Mouse (Mus musculus) neural tube, embryonic 14.5 days (tissue): ENCODE measurements around the gene Kdm5b. TPM values are rescaled to one million over a fixed set of nuclear protein-coding genes. Genes with fewer than 3 reads are reported as not detected.

Experiments
- ATAC-seq: fragments of 200-750 bp; cut with Nextera tagmentation; 2 replicates; pipeline ENCODE4 v1.8.0; 2017; ENCODE audit warnings: low read depth, mild to moderate bottlenecking, moderate TSS enrichment, moderate library complexity
- H3K27ac ChIP-seq: fragments of 300-500 bp; sonication (generic); 2 replicates; pipeline ENCODE4 v1.5.1; 2014; ENCODE audit warnings: low read depth, mild to moderate bottlenecking, control low read depth, low read length, moderate library complexity, mixed read lengths
- H3K27me3 ChIP-seq: fragments of 300-500 bp; sonication (generic); 2 replicates; pipeline ENCODE4 v1.6.1; 2014; ENCODE audit warnings: low read length; ENCODE audit not compliant: control insufficient read depth, insufficient read depth
- H3K36me3 ChIP-seq: fragments of 300-500 bp; sonication (generic); 2 replicates; pipeline ENCODE4 v1.6.1; 2014; ENCODE audit warnings: low read length, mixed read lengths; ENCODE audit not compliant: control insufficient read depth, insufficient read depth
- H3K4me1 ChIP-seq: fragments of 300-500 bp; sonication (generic); 2 replicates; pipeline ENCODE4 v1.6.1; 2014; ENCODE audit warnings: low read length; ENCODE audit not compliant: control insufficient read depth, insufficient read depth
- H3K4me2 ChIP-seq: fragments of 300-500 bp; sonication (generic); 2 replicates; pipeline ENCODE4 v1.6.1; 2014; ENCODE audit warnings: mild to moderate bottlenecking, low read depth, low read length, control low read depth
- H3K4me3 ChIP-seq: fragments of 300-500 bp; sonication (generic); 2 replicates; pipeline ENCODE4 v1.5.1; 2014; ENCODE audit warnings: low read depth, low read length, control low read depth, mixed read lengths
- H3K9ac ChIP-seq: fragments of 300-500 bp; sonication (generic); replicated peaks from 2 replicates; pipeline ENCODE4 v1.6.1; 2014; ENCODE audit warnings: low read depth, mild to moderate bottlenecking, control low read depth, low read length, mixed read lengths
- H3K9me3 ChIP-seq: fragments of 300-500 bp; sonication (generic); 2 replicates; pipeline ENCODE4 v1.6.1; 2016; ENCODE audit warnings: low read length; ENCODE audit not compliant: control insufficient read depth
- WGBS: fragments of 180-500 bp; shearing (Covaris S2); extraction: QIAGEN DNeasy Blood & Tissue Kit; methylation state at CpG from one replicate; pipeline ENCODE4 v1.1.7; 2014; 5-methylcytosine and 5-hydroxymethylcytosine counted together
- polyA plus RNA-seq: library from polyadenylated mRNA; unstranded; fragments of >200 nt; fragmentation: Nextera tagmentation; extraction: Ambion mirVana; gene quantifications from 2 replicates; pipeline ENCODE4 v1.2.1, GENCODE M21; 2014

The Kdm5b gene
- polyA plus RNA-seq, 1 experiment from 2014 or later: 89.9 TPM

GRCm38 (mm10) chr1:134563726-134564125 lies 3.8 kb downstream of the Kdm5b start:
- H3K4me1 ChIP-seq: peaks cover 21% of the 10 kb centered on the region

DNA sequence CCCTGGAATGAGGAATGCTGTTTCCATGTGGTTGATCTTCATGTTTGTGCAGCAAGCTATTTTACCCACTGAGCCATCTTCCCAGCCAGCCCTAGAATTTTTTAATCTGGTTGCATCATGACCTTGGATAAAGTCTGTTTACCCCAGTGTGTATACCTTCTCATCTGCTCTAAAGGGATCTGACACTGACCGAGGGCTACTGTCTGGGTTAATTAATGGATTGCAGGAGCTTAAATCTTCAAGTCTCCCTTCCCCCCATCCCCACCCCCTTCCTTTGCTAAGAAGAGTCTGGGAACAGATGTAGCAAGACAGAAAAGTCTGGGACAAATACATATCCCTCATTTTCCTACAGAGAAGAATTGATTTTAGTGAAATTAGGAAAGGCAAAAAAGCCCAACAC lies 7.5 kb downstream of the Kdm5b start:
- Histone ChIP-seq H3K9me3 (no peaks in the 10 kb centered on the region), H3K36me3 (no peaks in the 10 kb centered on the region), H3K9ac (no peak overlapping the region; the same call in 1 of the 2 replicates), H3K4me2 (no peak overlapping the region), H3K27me3 (no peaks in the 10 kb centered on the region), H3K4me3 (no peak overlapping the region), H3K27ac (no peak overlapping the region), H3K4me1 (peaks cover 16% of the 10 kb centered on the region)
- no peak for ATAC-seq
- 17% methylated on average over 1 of the region's 1 CpGs for WGBS

More at GRCm38 (mm10) chr1:134563726-134564125, 3.8 kb downstream of the Kdm5b start:
- no peaks in the 10 kb centered on the region for H3K9me3 ChIP-seq
- WGBS: 82% methylated on average over 3 of the region's 3 CpGs
- ATAC-seq: no peak
- H3K27ac ChIP-seq: no peak overlapping the region
- no peaks in the 10 kb centered on the region for H3K36me3 ChIP-seq
- peak overlapping the region; percentile 29; the same call in 1 of the 2 replicates for H3K4me2 ChIP-seq
- H3K9ac ChIP-seq: no peak overlapping the region
- H3K4me3 ChIP-seq: no peak overlapping the region
- H3K27me3 ChIP-seq: no peaks in the 10 kb centered on the region

DNA sequence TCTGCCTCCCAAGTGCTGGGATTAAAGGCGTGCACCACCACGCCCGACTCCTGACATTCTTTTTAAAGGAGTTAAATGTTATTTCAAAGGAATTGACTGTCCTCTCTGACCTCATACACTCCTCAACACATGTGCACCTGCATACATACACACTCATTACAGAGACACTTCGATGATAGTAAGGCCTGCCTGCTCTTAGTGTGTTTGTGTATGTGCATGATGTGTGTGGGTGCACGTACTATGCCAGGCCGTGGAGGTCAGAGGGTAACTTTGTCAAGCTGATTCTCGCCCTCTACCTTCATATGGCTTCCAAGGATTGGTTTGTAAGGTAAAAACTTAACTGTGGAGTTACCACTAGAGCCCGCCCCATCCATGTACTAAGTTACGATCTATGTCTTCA lies 10.2 kb downstream of the Kdm5b start:
- Histone ChIP-seq H3K27me3 (no peaks in the 10 kb centered on the region), H3K4me2 (no peak overlapping the region), H3K36me3 (no peaks in the 10 kb centered on the region), H3K4me3 (no peak overlapping the region), H3K9ac (no peak overlapping the region), H3K4me1 (peaks cover 6% of the 10 kb centered on the region; the same call in 1 of the 2 replicates), H3K27ac (no peak overlapping the region), H3K9me3 (no peaks in the 10 kb centered on the region)
- no peak for ATAC-seq
- WGBS: 92% methylated on average over 9 of the region's 9 CpGs

- H3K4me3 ChIP-seq: no peak overlapping the region
- H3K9ac ChIP-seq: no peak overlapping the region
- no peak for ATAC-seq
- no peak overlapping the region for H3K27ac ChIP-seq
- peaks cover 1% of the 10 kb centered on the region; the same call in 1 of the 2 replicates for H3K4me1 ChIP-seq
- H3K9me3 ChIP-seq: no peaks in the 10 kb centered on the region
- no peak overlapping the region for H3K4me2 ChIP-seq
- 73% methylated on average over 3 of the region's 3 CpGs for WGBS
- H3K27me3 ChIP-seq: no peaks in the 10 kb centered on the region
- no peaks in the 10 kb centered on the region for H3K36me3 ChIP-seq
Measured at GRCm38 (mm10) chr1:134570631-134571030, 10.7 kb downstream of the Kdm5b start.

GRCm38 (mm10) chr1:134573300-134573931 lies 13.4 kb downstream of the Kdm5b start:
- Histone ChIP-seq H3K27ac (no peak overlapping the region), H3K4me2 (no peak overlapping the region), H3K9me3 (no peaks in the 10 kb centered on the region), H3K36me3 (no peaks in the 10 kb centered on the region), H3K4me1 (no peaks in the 10 kb centered on the region), H3K27me3 (no peaks in the 10 kb centered on the region), H3K9ac (no peak overlapping the region), H3K4me3 (no peak overlapping the region)
- no peak for ATAC-seq
- 77% methylated on average over 1 of the region's 1 CpGs for WGBS

DNA sequence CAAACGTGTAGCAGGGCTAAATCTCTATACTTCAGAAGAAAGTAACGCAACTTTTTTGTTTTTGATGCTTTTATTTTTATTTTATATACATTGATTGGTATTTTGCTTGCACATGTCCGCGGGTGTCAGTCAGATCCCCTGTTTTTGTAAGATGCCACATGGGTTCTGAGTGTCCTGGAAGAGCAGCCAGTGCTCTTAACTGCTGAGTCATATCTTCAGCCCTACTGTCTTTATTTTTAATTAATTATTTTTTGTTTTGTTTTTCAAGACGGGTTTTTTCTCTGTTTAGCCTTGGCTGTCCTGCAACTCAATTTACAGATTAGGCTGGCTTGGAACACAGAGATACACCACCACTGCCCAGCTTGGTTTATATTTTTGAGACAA lies 14.0 kb downstream of the Kdm5b start:
- H3K27me3 ChIP-seq: no peaks in the 10 kb centered on the region
- no peaks in the 10 kb centered on the region for H3K36me3 ChIP-seq
- H3K4me1 ChIP-seq: no peaks in the 10 kb centered on the region
- ATAC-seq: no peak
- no peak overlapping the region for H3K4me3 ChIP-seq
- H3K27ac ChIP-seq: no peak overlapping the region
- H3K4me2 ChIP-seq: no peak overlapping the region
- no peak overlapping the region for H3K9ac ChIP-seq
- H3K9me3 ChIP-seq: no peaks in the 10 kb centered on the region
- 82% methylated on average over 5 of the region's 5 CpGs for WGBS

- Histone ChIP-seq H3K36me3 (no peaks in the 10 kb centered on the region), H3K9ac (no peak overlapping the region), H3K27me3 (no peaks in the 10 kb centered on the region), H3K4me1 (no peaks in the 10 kb centered on the region), H3K4me2 (no peak overlapping the region), H3K27ac (no peak overlapping the region), H3K9me3 (no peaks in the 10 kb centered on the region), H3K4me3 (no peak overlapping the region)
- 87% methylated on average over 6 of the region's 6 CpGs for WGBS
- ATAC-seq: no peak
Measured at GRCm38 (mm10) chr1:134577384-134578120, 17.6 kb downstream of the Kdm5b start.

DNA sequence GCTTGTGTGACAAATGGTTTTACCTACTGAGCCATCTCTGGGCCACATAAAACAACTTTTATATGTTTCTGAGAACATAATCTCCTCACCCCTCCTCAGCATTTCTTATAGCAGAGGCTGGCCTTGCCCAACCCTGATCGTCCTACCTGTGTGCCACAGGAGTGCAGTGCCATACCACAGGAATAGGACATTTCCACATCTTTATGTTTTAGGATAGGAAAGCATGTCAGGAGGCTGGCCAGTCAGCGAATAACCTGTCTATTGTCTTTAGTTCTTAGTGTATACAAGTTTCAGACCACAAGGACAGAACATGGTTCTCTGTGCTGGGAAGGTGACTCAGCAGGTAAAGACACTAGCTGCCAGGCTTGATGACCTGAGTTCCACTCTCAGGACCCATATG lies 20.8 kb downstream of the Kdm5b start:
- Histone ChIP-seq H3K4me3 (no peak overlapping the region), H3K9me3 (no peaks in the 10 kb centered on the region), H3K9ac (no peak overlapping the region), H3K36me3 (no peaks in the 10 kb centered on the region), H3K4me1 (no peaks in the 10 kb centered on the region), H3K27ac (no peak overlapping the region), H3K27me3 (no peaks in the 10 kb centered on the region), H3K4me2 (no peak overlapping the region)
- ATAC-seq: no peak
- WGBS: 95% methylated on average over 2 of the region's 2 CpGs

GRCm38 (mm10) chr1:134583560-134583959 lies 23.6 kb downstream of the Kdm5b start:
- H3K4me1 ChIP-seq: no peaks in the 10 kb centered on the region
- no peak overlapping the region for H3K4me2 ChIP-seq
- H3K27me3 ChIP-seq: no peaks in the 10 kb centered on the region
- no peak overlapping the region for H3K27ac ChIP-seq
- 72% methylated on average over 3 of the region's 3 CpGs for WGBS
- no peak overlapping the region for H3K9ac ChIP-seq
- H3K9me3 ChIP-seq: no peaks in the 10 kb centered on the region
- H3K4me3 ChIP-seq: no peak overlapping the region
- H3K36me3 ChIP-seq: peaks cover 15% of the 10 kb centered on the region; the same call in 1 of the 2 replicates
- no peak for ATAC-seq
